Mouse (Mus musculus) left cerebral cortex, adult 18-20 months (tissue): Measurements from ENCODE around the gene Muc4. TPM values are rescaled to one million over a fixed set of nuclear protein-coding genes. Genes with fewer than 3 reads are reported as not detected.

Experiments used
- DNase-seq, 2 experiments: peaks; one replicate each; pipeline ENCODE4 v3.0.0; 2021 to 2022; ENCODE audit warnings: low spot score in 2 of 2, mixed read lengths in 1 of 2
- total RNA-seq, 2 experiments: library from RNA; stranded (reverse); gene quantifications; 2 replicates each; pipeline ENCODE4 v1.2.3; 2021

The Muc4 gene
- total RNA-seq, 2 experiments from 2014 or later, result not detected

DNA sequence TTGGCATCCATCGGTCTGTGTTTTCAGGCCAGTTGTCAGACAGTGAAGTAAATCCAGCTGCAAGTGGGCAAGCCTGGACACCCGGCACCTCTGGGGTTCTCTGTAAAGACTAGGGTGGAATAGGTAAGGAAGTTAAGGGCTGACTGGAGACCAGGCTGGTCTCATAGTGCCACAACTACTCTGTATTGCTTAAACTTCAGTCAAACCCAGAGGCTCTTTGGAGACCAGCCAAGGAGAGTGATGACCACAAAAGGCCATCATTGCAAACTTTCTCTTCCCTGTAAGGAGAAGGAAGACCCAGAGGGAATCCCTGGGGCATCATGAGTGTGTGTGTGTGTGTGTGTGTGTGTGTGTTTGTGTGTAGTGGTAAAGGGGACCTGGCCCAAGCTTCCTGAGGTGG lies 11.4 kb upstream of the Muc4 start:
- no peak for DNase-seq

DNA sequence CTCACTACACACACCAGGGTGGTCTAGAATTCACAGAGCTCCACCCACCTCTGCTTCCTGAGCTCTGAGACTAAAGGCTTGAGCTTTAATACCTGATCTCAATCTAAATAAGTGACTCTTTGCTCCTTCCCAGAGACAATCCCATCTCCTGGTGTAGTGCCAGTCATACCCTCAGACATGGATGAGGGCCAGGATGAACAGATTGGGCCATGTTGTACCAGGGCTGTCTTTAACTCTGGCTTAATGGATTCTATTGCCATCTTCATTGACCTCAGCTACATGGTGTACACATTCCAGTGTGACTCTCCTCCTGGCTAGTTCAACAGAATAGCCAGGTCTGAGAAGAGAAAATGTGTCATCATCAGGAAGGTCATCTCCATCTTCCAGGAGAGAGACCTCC lies 9.2 kb upstream of the Muc4 start:
- no peak for DNase-seq

DNA sequence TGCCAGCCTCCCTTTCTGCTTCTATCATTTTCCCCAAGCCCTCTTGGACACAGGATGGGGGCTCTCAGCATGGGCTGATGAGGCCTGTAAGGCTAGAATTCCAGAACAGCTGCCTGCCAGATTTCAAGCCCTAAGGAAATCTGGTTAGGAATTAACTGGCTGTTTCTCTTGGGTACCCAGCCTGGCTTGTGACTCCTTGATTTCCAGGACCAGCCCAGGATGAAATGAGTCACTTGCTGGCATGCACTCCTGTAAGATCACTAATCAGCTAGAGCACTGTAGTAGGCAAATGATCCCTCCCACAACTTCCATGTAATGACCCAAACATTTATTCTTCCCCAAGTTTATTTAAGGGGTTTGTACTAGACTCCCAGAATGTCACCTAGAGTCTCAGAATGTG lies 7.4 kb upstream of the Muc4 start:
- no peak for DNase-seq

GRCm38 (mm10) chr16:32728730-32729129 lies 7.0 kb upstream of the Muc4 start:
- no peak for DNase-seq

- no peak for DNase-seq
Measured at GRCm38 (mm10) chr16:32733213-32733612, 2.5 kb upstream of the Muc4 start.

- no peak for DNase-seq
Measured at GRCm38 (mm10) chr16:32736022-32736421, 336 bp downstream of the Muc4 start.

GRCm38 (mm10) chr16:32740003-32740663 lies 4.4 kb downstream of the Muc4 start:
- DNase-seq, result no peak

DNA sequence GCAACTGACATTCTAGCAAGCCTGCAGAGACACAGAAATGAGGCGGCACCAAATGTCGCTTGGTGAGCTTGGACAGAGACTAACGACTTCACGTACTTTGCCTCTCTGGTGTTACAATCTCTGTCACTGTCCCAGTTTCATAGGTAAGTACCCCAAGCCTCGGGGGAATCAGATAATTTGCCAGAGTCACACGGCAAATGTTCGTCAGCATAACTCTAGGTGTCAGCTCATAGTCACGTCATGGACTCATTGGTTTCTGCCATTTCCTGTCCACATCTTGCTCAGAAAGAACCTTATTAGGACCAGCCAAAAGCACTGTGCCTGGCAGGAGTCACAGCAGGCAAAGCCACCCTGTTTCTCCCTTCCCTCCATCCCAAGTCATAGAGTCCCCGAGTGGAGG lies 5.7 kb downstream of the Muc4 start:
- no peak for DNase-seq

GRCm38 (mm10) chr16:32742712-32743111 lies 7.0 kb downstream of the Muc4 start:
- DNase-seq, result no peak

DNA sequence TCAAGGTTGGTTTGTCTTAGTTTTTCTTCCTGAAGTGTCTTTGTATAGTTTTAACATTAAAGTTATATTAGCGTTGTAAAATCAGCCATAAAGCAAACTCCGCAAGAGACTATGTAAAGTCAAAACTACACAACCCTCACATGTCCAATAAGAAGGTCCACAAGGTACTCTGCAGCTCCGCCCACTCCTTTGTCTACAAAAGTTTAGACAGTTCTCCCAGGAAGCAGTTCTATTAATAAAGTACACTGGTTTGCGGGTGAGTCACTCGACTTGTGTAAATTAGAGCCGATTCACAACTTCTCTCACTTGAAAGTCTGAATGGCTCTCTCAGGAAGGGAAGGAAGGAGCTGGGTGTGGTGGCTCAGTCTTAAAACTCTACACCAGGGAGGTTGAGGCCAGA lies 10.2 kb downstream of the Muc4 start:
- no peak for DNase-seq

DNA sequence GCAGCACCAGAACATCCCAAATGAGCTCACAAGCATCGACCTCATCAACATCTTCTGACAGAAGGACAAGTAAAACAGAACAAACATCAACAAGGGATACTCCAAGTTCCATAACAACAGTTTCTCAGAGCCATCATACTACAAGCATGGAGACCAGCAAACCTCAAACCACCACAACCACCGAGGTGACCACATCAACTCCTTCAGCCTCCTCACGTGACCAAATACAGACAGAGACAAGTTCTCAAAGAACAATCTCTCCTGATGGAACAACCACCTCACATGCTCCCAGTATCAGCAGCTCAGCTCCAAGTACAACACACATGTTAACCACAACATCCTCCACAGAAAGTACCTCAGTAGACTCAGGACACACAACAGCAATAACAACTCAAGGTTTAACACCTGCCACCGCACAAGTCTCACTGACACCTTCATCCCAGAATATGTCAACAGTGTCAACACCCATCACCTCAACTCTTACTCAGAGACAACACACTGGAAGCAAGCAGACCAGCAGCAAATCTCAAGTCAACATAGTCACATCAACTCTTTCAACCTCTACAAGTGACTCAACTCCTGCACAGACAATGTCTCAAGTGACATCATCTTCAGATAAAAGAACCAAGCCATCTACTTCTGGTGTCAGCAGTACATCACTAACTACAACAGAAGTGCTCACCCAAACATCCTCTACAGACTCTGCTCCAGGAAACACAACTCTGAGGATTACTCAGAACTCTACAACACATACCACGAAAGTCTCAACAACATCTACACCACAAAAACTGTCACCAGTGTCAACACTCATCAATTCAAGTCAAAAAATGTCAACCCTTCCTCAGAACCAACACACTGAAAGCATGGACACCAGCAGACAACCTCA lies 14.8 kb downstream of the Muc4 start:
- DNase-seq, result no peak

- DNase-seq, result no peak
Measured at GRCm38 (mm10) chr16:32764550-32764949, 28.9 kb downstream of the Muc4 start.

GRCm38 (mm10) chr16:32764961-32765360 lies 29.3 kb downstream of the Muc4 start:
- DNase-seq, result no peak

GRCm38 (mm10) chr16:32766904-32767303 lies 31.2 kb downstream of the Muc4 start:
- DNase-seq, result no peak

DNA sequence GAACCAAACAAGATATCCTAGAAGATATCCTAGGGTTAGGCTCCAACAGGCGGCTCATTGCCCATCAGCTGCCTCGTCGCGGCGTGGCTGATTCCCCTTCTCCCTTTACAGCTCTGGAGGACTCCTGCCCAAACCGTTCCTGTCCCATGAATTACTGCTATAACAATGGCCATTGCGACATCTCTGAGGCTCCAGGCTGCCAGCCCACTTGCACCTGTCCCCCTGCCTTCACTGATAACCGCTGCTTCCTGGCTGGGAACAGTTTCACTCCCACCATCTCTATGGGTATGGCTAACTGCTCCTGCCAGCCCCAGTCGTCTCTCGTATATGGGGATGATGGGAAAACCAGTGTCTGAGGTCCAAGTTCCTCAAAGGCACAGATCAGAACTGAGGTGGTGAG lies 41.0 kb downstream of the Muc4 start:
- DNase-seq, result no peak

DNA sequence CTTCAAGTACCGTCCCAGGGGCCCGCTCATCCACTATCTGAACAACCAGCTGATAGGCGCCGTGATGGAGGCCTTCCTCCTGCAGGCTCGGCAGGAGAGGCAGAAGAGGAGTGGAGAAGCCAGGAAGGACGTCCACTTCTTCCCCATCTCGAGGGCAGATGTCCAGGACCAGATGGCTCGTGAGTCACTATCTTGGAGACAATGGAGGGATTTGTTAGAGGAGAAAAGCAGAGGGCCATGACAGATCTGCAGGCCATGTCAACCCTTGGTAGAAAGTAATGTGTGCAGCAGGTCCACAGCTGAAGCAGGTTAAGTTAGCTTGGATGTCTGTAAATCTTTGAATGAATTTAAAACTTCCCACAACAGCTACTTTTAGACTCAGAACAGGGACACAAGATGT lies 43.3 kb downstream of the Muc4 start:
- no peak for DNase-seq

DNA sequence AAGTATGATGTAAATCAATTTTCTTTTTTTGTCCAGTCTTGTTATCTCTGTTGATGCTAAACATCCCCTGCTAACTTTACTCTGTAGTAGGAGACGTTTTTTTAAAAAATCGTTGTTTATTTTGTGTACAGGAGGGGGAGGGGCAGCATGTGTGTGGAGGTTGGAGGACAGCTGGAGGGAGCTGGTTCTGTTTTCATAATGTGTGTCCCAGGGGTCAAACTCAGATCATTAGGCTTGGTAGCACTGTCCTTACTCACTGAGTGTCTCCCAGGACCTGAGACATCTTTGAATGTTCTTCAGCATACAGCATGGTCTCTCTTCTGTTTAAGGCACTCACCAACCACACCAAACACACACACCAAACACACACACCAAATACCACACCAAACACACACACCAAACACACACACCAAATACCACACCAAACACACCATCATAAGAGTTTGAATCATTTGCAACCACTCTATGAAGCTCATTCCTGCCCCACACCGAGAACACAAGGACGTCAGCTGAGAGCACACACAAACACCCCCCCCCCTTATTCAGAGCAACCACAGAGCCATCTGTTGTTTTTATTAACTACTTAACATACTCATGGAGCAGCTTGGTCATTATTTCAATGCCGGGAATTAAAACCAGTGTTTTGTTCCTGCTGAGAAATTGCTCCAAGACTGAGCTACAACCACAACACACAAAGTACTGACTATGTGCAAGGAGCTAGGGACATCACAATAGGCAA lies 47.8 kb downstream of the Muc4 start:
- DNase-seq, result no peak

- DNase-seq, result peak; percentile 47 to 63
Measured at GRCm38 (mm10) chr16:32784840-32785239, 49.2 kb downstream of the Muc4 start.

GRCm38 (mm10) chr16:32790056-32790455 lies 54.4 kb downstream of the Muc4 start:
- DNase-seq, result no peak

DNA sequence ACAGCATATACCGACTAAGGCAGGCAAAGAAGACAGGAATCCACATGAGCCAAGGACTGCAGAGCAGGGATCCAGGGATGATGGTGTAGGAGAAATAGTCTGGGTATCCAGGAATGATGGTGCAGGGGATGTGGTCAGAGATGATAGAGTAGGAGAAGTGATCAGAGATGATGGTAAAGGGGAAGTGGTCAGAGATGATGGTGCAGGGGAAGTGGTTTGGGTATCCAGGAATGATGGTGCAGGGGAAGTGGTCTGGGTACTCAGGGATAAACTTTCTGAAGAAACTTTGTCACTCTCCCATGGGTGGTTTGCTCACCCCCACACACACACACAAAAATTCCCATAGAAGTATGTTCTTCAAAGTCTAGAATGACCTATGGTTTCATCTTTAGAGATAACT lies 59.5 kb downstream of the Muc4 start:
- DNase-seq, result no peak

DNA sequence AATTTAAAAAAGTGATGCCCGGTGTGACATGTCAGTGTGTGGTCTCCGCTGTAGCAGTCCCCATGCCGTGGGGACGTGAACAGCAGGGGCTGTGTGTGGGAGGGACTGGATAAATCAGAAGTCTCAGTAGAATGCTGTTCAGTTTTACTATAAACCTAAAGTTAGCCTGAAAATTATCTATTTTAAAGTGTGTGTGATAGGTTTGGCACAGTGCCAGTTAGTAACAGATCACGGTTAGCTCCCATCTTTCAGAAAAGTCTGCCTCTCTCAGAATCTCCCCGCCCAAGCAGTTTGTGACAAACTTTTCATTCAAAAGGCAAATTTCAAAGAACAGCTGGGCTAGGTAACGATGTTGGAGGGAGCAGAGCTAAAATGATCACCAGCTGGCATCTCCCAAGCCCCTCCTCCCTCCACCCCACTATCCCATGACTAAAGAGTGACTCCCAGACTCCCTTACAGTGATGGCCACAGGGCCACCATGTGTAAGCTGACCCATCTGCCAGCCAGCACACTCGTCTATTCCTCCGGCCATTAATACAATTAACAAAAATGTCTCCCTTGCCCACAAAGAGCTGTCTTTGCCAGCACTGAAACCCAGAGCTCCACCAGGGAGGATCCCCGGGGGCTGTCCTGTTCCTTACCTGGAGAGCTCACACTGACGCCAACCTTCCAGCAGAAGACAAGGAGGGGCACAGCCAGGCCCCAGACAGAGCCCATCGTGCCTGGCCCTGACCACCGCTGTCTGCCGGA lies 61.2 kb downstream of the Muc4 start:
- no peak for DNase-seq

DNA sequence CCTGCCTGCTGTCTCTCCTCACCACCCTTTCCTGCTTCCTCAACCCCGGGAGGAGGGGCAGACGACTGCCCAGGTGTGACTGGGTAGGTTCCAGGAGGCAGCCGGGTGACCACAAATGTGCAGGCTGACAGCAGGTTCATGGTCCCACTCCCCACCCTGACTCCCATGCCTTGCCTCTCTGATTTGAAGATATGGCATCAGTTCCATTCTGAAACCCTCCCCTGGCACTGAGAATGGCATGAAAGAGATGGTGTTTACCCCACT lies 61.7 kb downstream of the Muc4 start, which contains the start of gene Muc20:
Gene Muc20 (minus strand): TSS at position 10 of the 264 bp plus-strand sequence.
- DNase-seq, result no peak
